8 mouse cellular contexts compared by ENCODE assay signal in the genomic region with DNA sequence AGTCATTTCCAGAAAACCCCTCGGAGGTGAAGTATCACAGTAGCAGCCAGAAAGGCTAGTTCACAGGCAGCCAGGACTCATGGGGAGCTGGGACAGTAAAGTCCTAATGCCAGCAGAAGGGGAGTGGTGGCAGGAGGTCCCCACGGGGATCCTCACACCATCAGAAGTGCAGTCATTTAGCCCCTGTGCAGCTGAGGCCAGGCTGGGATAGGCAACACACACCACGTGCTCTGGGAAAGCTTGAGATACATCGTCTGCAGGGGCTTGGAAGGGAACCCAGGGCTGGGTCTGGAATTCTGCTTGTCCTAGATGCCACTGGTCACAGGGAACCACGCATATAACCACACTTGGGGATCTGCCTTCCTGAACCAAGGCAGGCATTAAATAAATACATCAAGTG. TPM values are rescaled to one million over a fixed set of nuclear protein-coding genes. Genes with fewer than 3 reads are reported as not detected.
DNase-seq lines count a peak whose midpoint lies in the region; ATAC-seq and TF ChIP-seq lines count a peak whose summit lies in the region.

No protein-coding gene starts in this region.

- 26% methylated on average over 5 of the region's 5 CpGs for WGBS in liver, embryonic 12.5 days (ENCODE audit: insufficient replicate concordance)
- 44% methylated on average over 5 of the region's 5 CpGs for WGBS in liver, postnatal 0 days (ENCODE audit: insufficient replicate concordance)
- 16% methylated on average over 5 of the region's 5 CpGs for WGBS in forebrain, embryonic 12.5 days
- WGBS in limb, embryonic 13.5 days: 19% methylated on average over 5 of the region's 5 CpGs
- WGBS in stomach, embryonic 15.5 days: 20% methylated on average over 5 of the region's 5 CpGs
- WGBS in kidney, adult 2 months: 80% methylated on average over 5 of the region's 5 CpGs

- 0 out of 2 replicates have a peak, but pooled peaks cover 11% of the 10 kb centered on the region for H3K4me1 ChIP-seq in liver, embryonic 12.5 days
- no peaks in the 10 kb centered on the region; the same call in 1 of the 2 replicates for H3K4me1 ChIP-seq in liver, postnatal 0 days (ENCODE audit: insufficient read depth)
- peaks cover 66% of the 10 kb centered on the region for H3K4me1 ChIP-seq in forebrain, embryonic 12.5 days
- peaks cover 62% of the 10 kb centered on the region for H3K4me1 ChIP-seq in limb, embryonic 13.5 days
- H3K4me1 ChIP-seq in stomach, embryonic 15.5 days: peaks cover 41% of the 10 kb centered on the region
- no peaks in the 10 kb centered on the region for H3K4me1 ChIP-seq in kidney, adult 2 months (ENCODE audit: control insufficient read depth, insufficient read depth, low read length)

- no peak for DNase-seq in liver, postnatal 0 days
- no peak for DNase-seq in urinary bladder, postnatal 14 days (ENCODE audit: low spot score)
- DNase-seq in adrenal gland, postnatal 14 days: no peak
- DNase-seq in kidney, adult 2 months: no peak

- no peak overlapping the region for H3K9ac ChIP-seq in liver, embryonic 12.5 days
- H3K9ac ChIP-seq in liver, postnatal 0 days (replicated peaks): no peak overlapping the region
- H3K9ac ChIP-seq in forebrain, embryonic 12.5 days: peak overlapping the region; percentile 96
- H3K9ac ChIP-seq in limb, embryonic 13.5 days: peak overlapping the region; percentile 96
- H3K9ac ChIP-seq in stomach, embryonic 15.5 days: 0 out of 2 replicates have a peak overlapping the region, but pooled peaks have one; percentile 53

- peak overlapping the region; percentile 59; the same call in 1 of the 2 replicates for H3K4me3 ChIP-seq in liver, embryonic 12.5 days
- H3K4me3 ChIP-seq in liver, postnatal 0 days (ENCODE audit: low read depth, low read length): no peak overlapping the region
- peak overlapping the region; percentile 83 for H3K4me3 ChIP-seq in forebrain, embryonic 12.5 days (replicated peaks)
- H3K4me3 ChIP-seq in limb, embryonic 13.5 days: peak overlapping the region; percentile 90
- peak overlapping the region; percentile 91 for H3K4me3 ChIP-seq in stomach, embryonic 15.5 days (replicated peaks)
- H3K4me3 ChIP-seq in kidney, adult 2 months (ENCODE audit: insufficient read depth, low read depth, low read length): no peak overlapping the region

- no peak for TF ChIP-seq POLR2A in kidney, adult 2 months (IDR thresholded peaks at IDR 0.05; ENCODE audit: low read depth, low read length)

- H3K4me2 ChIP-seq in liver, embryonic 12.5 days: peak overlapping the region; percentile 65
- no peak overlapping the region for H3K4me2 ChIP-seq in liver, postnatal 0 days (ENCODE audit: low read depth, low read length)
- H3K4me2 ChIP-seq in forebrain, embryonic 12.5 days: peak overlapping the region; percentile 86
- H3K4me2 ChIP-seq in limb, embryonic 13.5 days (replicated peaks): peak overlapping the region; percentile 82
- H3K4me2 ChIP-seq in stomach, embryonic 15.5 days: peak overlapping the region; percentile 72

- TF ChIP-seq EP300 in liver, postnatal 0 days (IDR thresholded peaks at IDR 0.05; ENCODE audit: low read depth): no peak

- no peak overlapping the region for H3K27ac ChIP-seq in liver, embryonic 12.5 days
- no peak overlapping the region for H3K27ac ChIP-seq in liver, postnatal 0 days (ENCODE audit: low read depth)
- H3K27ac ChIP-seq in forebrain, embryonic 12.5 days: no peak overlapping the region
- no peak overlapping the region for H3K27ac ChIP-seq in limb, embryonic 13.5 days
- 0 out of 2 replicates have a peak overlapping the region, but pooled peaks have one; percentile 11 for H3K27ac ChIP-seq in stomach, embryonic 15.5 days
- no peak overlapping the region for H3K27ac ChIP-seq in kidney, adult 2 months (ENCODE audit: insufficient read depth, low read depth, low read length)

- TF ChIP-seq CTCF in liver, postnatal 0 days (IDR thresholded peaks at IDR 0.05; ENCODE audit: low read depth): no peak
- TF ChIP-seq CTCF in kidney, adult 2 months (conservative IDR thresholded peaks at IDR 0.05; ENCODE audit: insufficient read depth, insufficient read length, low read depth, low read length): no peak

- ATAC-seq in liver, embryonic 12.5 days: no peak
- ATAC-seq in liver, postnatal 0 days: no peak
- no peak for ATAC-seq in forebrain, embryonic 12.5 days (ENCODE audit: low FRiP score)
- no peak for ATAC-seq in limb, embryonic 13.5 days (ENCODE audit: low FRiP score, low read depth)
- ATAC-seq in stomach, embryonic 15.5 days (ENCODE audit: insufficient read depth, low FRiP score, low read depth): no peak

- no peaks in the 10 kb centered on the region for H3K36me3 ChIP-seq in liver, embryonic 12.5 days
- H3K36me3 ChIP-seq in liver, postnatal 0 days (replicated peaks; ENCODE audit: insufficient read depth, low read length): no peaks in the 10 kb centered on the region
- no peaks in the 10 kb centered on the region for H3K36me3 ChIP-seq in forebrain, embryonic 12.5 days (replicated peaks)
- H3K36me3 ChIP-seq in limb, embryonic 13.5 days: no peaks in the 10 kb centered on the region
- no peaks in the 10 kb centered on the region for H3K36me3 ChIP-seq in stomach, embryonic 15.5 days
- H3K36me3 ChIP-seq in kidney, adult 2 months (ENCODE audit: control insufficient read depth, insufficient read depth, low read length): no peaks in the 10 kb centered on the region

- H3K9me3 ChIP-seq in liver, embryonic 12.5 days (replicated peaks): no peaks in the 10 kb centered on the region
- H3K9me3 ChIP-seq in liver, postnatal 0 days (ENCODE audit: low read length): no peaks in the 10 kb centered on the region
- H3K9me3 ChIP-seq in forebrain, embryonic 12.5 days: no peaks in the 10 kb centered on the region
- no peaks in the 10 kb centered on the region for H3K9me3 ChIP-seq in limb, embryonic 13.5 days
- H3K9me3 ChIP-seq in stomach, embryonic 15.5 days: no peaks in the 10 kb centered on the region

- H3K27me3 ChIP-seq in liver, embryonic 12.5 days (replicated peaks): peaks cover 64% of the 10 kb centered on the region
- peaks cover 29% of the 10 kb centered on the region for H3K27me3 ChIP-seq in liver, postnatal 0 days (ENCODE audit: insufficient read depth, low read length)
- H3K27me3 ChIP-seq in forebrain, embryonic 12.5 days: no peaks in the 10 kb centered on the region
- H3K27me3 ChIP-seq in limb, embryonic 13.5 days: no peaks in the 10 kb centered on the region
- H3K27me3 ChIP-seq in stomach, embryonic 15.5 days (replicated peaks): no peaks in the 10 kb centered on the region
- no peaks in the 10 kb centered on the region for H3K27me3 ChIP-seq in kidney, adult 2 months (replicated peaks; ENCODE audit: control insufficient read depth, insufficient read depth, low read length)

RNA-seq across cellular contexts. Expression of gene Ptgfrn, which starts 1.2 kb away (rescaled TPM):
- polyA plus RNA-seq in liver, embryonic 12.5 days (2016; fragmentation: Nextera tagmentation; extraction: Ambion mirVana): 0.68 and 0.78 TPM in 2 replicates
- polyA plus RNA-seq in liver, postnatal 0 days (2015; fragmentation: Nextera tagmentation; extraction: Ambion mirVana): 0.26 and 0.35 TPM in 2 replicates
- polyA plus RNA-seq in forebrain, embryonic 12.5 days (2016; fragmentation: Nextera tagmentation; extraction: Ambion mirVana): 3.9 and 4.5 TPM in 2 replicates
- 6.6 and 6.7 TPM in 2 replicates for polyA plus RNA-seq in limb, embryonic 13.5 days (2015; fragmentation: Nextera tagmentation; extraction: Ambion mirVana)
- polyA plus RNA-seq in stomach, embryonic 15.5 days (2015; fragmentation: Nextera tagmentation; extraction: Ambion mirVana): 5.2 and 6.0 TPM in 2 replicates
- 32.1 and 33.3 TPM in 2 replicates for total RNA-seq in adrenal gland, postnatal 14 days (2021)
- 5.2 and 5.5 TPM in 2 replicates for polyA plus RNA-seq in kidney, adult 2 months (2012; rRNA removed)

Comparison
In these comparisons a context has a peak if more than half of its experiments do, and no peak if none do; other contexts are left out.
1. H3K4me3 ChIP-seq: peak in liver, embryonic 12.5 days (single experiment), forebrain, embryonic 12.5 days (single experiment), limb, embryonic 13.5 days (single experiment) and stomach, embryonic 15.5 days (single experiment); none in liver, postnatal 0 days (single experiment) and kidney, adult 2 months (single experiment).
2. H3K9ac ChIP-seq: peak in forebrain, embryonic 12.5 days (single experiment), limb, embryonic 13.5 days (single experiment) and stomach, embryonic 15.5 days (single experiment); none in liver, embryonic 12.5 days (single experiment) and liver, postnatal 0 days (single experiment).